Mouse (Mus musculus) heart, embryonic 14.5 days (tissue): Measurements from ENCODE around the gene Nme1. TPM values are rescaled to one million over a fixed set of nuclear protein-coding genes. Genes with fewer than 3 reads are reported as not detected.
A peak's percentile ranks its signal among the peaks of the same experiment; 100 is the strongest.

Source experiments
- ATAC-seq: fragments of 200-750 bp; cut with Nextera tagmentation; 2 replicates; pipeline ENCODE4 v1.8.0; 2017; ENCODE audit warnings: low read depth, moderate TSS enrichment; ENCODE audit not compliant: insufficient number of reproducible peaks, insufficient read depth, low FRiP score
- H3K27ac ChIP-seq, 2 experiments: fragments of 200-500 bp in 1 of 2; fragments of 300-500 bp in 1 of 2; sonication (generic) in 1 of 2; replicated peaks in 1 of 2; 2 replicates each; pipeline ENCODE4 v1.5.1; 2012 to 2014; ENCODE audit warnings: low read depth in 2 of 2, low read length in 2 of 2, control low read depth in 1 of 2, mild to moderate bottlenecking in 1 of 2, mixed read lengths in 1 of 2; ENCODE audit not compliant: control insufficient read depth in 1 of 2, insufficient read depth in 1 of 2
- H3K27me3 ChIP-seq: fragments of 300-500 bp; sonication (generic); 2 replicates; pipeline ENCODE4 v1.6.1; 2014; ENCODE audit warnings: mild to moderate bottlenecking, low read length, control low read depth; ENCODE audit not compliant: control insufficient read depth, insufficient read depth
- H3K36me3 ChIP-seq: fragments of 300-500 bp; sonication (generic); 2 replicates; pipeline ENCODE4 v1.6.1; 2014; ENCODE audit warnings: mild to moderate bottlenecking, control low read depth, low read length, mixed read lengths; ENCODE audit not compliant: control insufficient read depth, insufficient read depth
- H3K4me1 ChIP-seq, 2 experiments: fragments of 200-500 bp in 1 of 2; fragments of 300-500 bp in 1 of 2; sonication (generic) in 1 of 2; 2 replicates each; pipeline ENCODE4 v1.6.1; 2012 to 2014; ENCODE audit warnings: low read length in 2 of 2, control low read depth in 1 of 2, mixed read lengths in 1 of 2; ENCODE audit not compliant: control insufficient read depth in 2 of 2, insufficient read depth in 2 of 2
- H3K4me2 ChIP-seq: fragments of 300-500 bp; sonication (generic); 2 replicates; pipeline ENCODE4 v1.6.1; 2014; ENCODE audit warnings: mild to moderate bottlenecking, low read length
- H3K4me3 ChIP-seq, 2 experiments: fragments of 200-500 bp in 1 of 2; fragments of 300-500 bp in 1 of 2; sonication (generic) in 1 of 2; 2 replicates each; pipeline ENCODE4 v1.5.1; 2012 to 2014; ENCODE audit warnings: low read length in 2 of 2, mild to moderate bottlenecking in 2 of 2, control low read depth in 1 of 2, low read depth in 1 of 2, moderate library complexity in 1 of 2; ENCODE audit not compliant: control insufficient read depth in 1 of 2, insufficient read depth in 1 of 2
- H3K9ac ChIP-seq: fragments of 300-500 bp; sonication (generic); 2 replicates; pipeline ENCODE4 v1.6.1; 2014; ENCODE audit warnings: mild to moderate bottlenecking, low read length
- H3K9me3 ChIP-seq: fragments of 300-500 bp; sonication (generic); 2 replicates; pipeline ENCODE4 v1.6.1; 2016; ENCODE audit warnings: low read length, control low read depth; ENCODE audit not compliant: control insufficient read depth
- WGBS: fragments of 180-500 bp; shearing (Covaris S2); extraction: QIAGEN DNeasy Blood & Tissue Kit; methylation state at CpG from one replicate; pipeline ENCODE4 v1.1.7; 2014; 5-methylcytosine and 5-hydroxymethylcytosine counted together
- polyA plus RNA-seq: library from polyadenylated mRNA; unstranded; fragments of >200 nt; fragmentation: Nextera tagmentation; extraction: Ambion mirVana; gene quantifications from 2 replicates; pipeline ENCODE4 v1.2.1, GENCODE M21; 2014

Gene Nme1
- polyA plus RNA-seq, 1 experiment from 2014 or later: 93.3 TPM

DNA sequence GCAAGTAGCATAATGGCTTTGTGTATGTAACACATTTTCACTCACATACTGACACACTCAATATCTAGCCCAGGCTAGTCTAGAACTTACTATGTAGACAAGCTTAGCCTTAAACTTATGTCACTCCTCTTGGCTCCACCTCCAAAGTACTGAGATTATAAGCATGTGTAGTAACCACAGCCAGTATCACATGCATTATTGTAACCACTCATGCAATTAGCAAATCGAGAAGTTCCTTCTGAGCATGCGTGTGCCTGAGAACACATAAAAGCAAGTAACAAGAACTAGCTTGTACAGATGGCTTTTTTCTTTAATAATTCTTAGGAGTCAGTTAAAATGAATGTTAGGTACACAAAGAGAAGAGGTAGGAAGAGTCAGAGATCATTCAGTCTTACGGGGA is 16.3 kb upstream of the Nme1 start:
- H3K36me3 ChIP-seq: no peaks in the 10 kb centered on the region
- no peak overlapping the region for H3K9ac ChIP-seq
- peaks cover 19% of the 10 kb centered on the region in 2 experiments for H3K4me1 ChIP-seq
- H3K27ac ChIP-seq: no peak overlapping the region
- no peak for ATAC-seq
- no peaks in the 10 kb centered on the region for H3K27me3 ChIP-seq
- H3K9me3 ChIP-seq: no peaks in the 10 kb centered on the region
- no peak overlapping the region for H3K4me3 ChIP-seq
- no peak overlapping the region for H3K4me2 ChIP-seq
- 89% methylated on average over 3 of the region's 3 CpGs for WGBS

DNA sequence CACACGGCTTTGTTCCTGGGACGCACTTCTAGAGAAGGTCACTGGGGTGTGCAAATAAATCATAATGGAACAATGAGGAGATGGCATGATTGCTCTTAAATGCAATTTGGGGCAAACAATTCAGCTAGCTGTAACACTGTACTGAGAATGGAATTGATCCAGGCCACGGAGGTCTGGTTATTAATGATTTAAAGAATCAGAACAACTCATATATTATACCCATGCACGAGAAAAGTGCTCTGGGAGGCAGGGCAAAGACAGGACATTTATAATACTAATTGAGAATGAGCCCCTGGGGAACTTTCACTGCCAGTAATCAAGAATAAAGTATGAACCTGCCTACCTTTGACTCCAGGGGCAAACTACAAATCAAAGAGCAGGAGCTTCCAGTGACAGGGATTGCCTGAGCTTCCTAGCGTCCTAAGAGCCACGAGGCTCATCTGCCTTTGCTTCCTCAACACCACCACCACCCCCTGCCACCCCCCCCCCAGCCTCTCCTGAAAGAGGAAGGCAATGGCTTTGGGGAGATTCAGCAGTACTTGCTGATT is 11.3 kb upstream of the Nme1 start:
- no peaks in the 10 kb centered on the region for H3K4me1 ChIP-seq
- no peaks in the 10 kb centered on the region for H3K9me3 ChIP-seq
- no peak overlapping the region for H3K4me3 ChIP-seq
- H3K27me3 ChIP-seq: no peaks in the 10 kb centered on the region
- H3K4me2 ChIP-seq: no peak overlapping the region
- no peak overlapping the region for H3K27ac ChIP-seq
- no peaks in the 10 kb centered on the region for H3K36me3 ChIP-seq
- 65% methylated on average over 6 of the region's 6 CpGs for WGBS
- no peak for ATAC-seq
- H3K9ac ChIP-seq: no peak overlapping the region

DNA sequence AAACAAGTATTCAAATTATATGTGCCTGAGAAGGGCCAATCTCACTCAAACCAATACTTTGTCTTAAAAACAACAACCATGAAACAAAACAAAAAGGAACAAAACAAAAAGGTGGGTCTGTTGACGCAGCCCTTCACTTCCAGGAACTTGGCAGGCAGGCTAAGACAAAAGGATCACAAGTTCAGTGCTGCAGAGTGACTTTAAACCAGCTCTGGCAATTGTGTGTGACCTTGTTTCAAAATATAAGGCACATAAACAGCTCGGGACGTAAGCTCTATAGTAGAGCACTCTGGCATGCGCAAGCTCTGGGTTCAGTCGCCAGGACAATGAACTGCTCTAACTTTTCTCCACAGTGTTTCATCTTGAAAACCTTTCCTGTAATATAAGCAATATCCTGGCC is 4.6 kb upstream of the Nme1 start:
- no peak for ATAC-seq
- no peak overlapping the region for H3K9ac ChIP-seq
- no peak overlapping the region for H3K4me3 ChIP-seq
- no peak overlapping the region for H3K27ac ChIP-seq
- H3K4me2 ChIP-seq: no peak overlapping the region
- H3K36me3 ChIP-seq: no peaks in the 10 kb centered on the region
- no peaks in the 10 kb centered on the region for H3K27me3 ChIP-seq
- WGBS: 83% methylated on average over 5 of the region's 5 CpGs
- H3K4me1 ChIP-seq: 0 out of 4 replicates have a peak, but pooled peaks cover 0 to 3% of the 10 kb centered on the region in 2 experiments
- H3K9me3 ChIP-seq: no peaks in the 10 kb centered on the region

DNA sequence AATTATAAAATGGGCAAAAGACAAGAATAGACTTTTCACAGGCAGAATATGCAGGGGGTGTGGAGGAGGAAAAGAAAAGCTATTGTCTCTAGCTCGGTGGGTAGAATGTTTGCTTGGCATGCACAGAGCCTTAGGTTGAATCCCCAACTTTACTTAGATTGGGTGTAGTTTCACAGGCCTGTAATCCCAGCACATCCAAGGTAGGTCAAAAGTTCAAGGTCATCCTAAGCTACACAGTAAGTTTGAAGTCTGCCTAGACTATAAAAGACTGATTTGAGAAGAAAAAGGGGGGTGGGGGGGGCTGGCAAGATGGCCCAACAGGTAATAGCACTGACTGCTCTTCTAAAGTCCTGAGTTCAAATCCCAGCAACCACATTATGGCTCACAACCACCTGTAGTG is 1.5 kb upstream of the Nme1 start:
- no peak overlapping the region for H3K27ac ChIP-seq
- H3K4me3 ChIP-seq: no peak overlapping the region
- no peak for ATAC-seq
- H3K27me3 ChIP-seq: no peaks in the 10 kb centered on the region
- no peaks in the 10 kb centered on the region for H3K9me3 ChIP-seq
- WGBS: 50% methylated on average over 1 of the region's 1 CpGs
- H3K4me1 ChIP-seq: peaks cover 3 to 6% of the 10 kb centered on the region in 2 experiments; a peak in 2 of 4 replicates
- H3K9ac ChIP-seq: no peak overlapping the region
- H3K4me2 ChIP-seq: no peak overlapping the region
- H3K36me3 ChIP-seq: peaks cover 14% of the 10 kb centered on the region

DNA sequence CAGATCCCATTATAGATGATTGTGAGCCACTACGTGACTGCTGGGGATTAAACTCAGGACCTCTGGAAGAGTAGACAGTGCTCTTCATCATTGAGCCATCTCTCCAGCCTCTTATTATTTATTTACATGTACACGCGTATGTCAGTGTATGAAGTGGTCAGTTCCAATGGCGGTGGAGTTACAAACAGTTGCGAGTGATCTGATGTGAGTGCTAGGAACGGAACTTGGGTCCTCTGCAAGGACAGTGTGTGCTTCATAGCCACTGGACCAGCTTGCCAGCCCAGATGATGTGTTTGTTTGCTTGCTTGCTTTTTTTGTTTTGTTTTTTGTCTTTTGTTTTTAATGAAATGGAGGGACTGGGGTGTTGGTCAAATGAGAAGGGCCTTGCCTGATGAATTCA is 850 bp upstream of the Nme1 start:
- ATAC-seq: no peak
- peaks cover 20% of the 10 kb centered on the region for H3K36me3 ChIP-seq
- WGBS: 94% methylated on average over 6 of the region's 6 CpGs
- H3K4me3 ChIP-seq: no peak overlapping the region
- H3K9me3 ChIP-seq: no peaks in the 10 kb centered on the region
- H3K27me3 ChIP-seq: no peaks in the 10 kb centered on the region
- H3K9ac ChIP-seq: no peak overlapping the region
- H3K4me2 ChIP-seq: peak overlapping the region; percentile 62; the same call in 1 of the 2 replicates
- H3K27ac ChIP-seq: no peak overlapping the region
- peaks cover 3 to 6% of the 10 kb centered on the region in 2 experiments; a peak in 2 of 4 replicates for H3K4me1 ChIP-seq

DNA sequence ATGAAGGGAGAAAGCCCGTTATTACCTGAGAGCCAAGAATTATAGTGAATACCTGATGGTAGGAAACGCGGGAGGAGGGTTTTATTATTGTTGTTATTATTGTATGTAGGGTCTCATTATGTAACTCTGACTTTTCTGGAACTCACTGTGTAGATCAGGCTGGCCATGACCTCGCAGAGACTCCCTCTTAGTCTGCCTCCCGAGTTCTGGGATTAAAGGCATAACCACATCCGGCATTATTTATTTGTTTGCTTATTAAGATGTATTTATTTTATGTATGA is 467 bp upstream of the Nme1 start:
- Histone ChIP-seq H3K9me3 (no peaks in the 10 kb centered on the region), H3K4me1 (peaks cover 3 to 6% of the 10 kb centered on the region in 2 experiments; a peak in 2 of 4 replicates), H3K27me3 (no peaks in the 10 kb centered on the region), H3K27ac (peak overlapping the region in 1 of 2 experiments; percentile 70; a peak in 2 of 4 replicates), H3K36me3 (peaks cover 24% of the 10 kb centered on the region), H3K4me2 (peak overlapping the region; percentile 62), H3K4me3 (peak overlapping the region in 1 of 2 experiments; percentile 76; a peak in 2 of 4 replicates), H3K9ac (peak overlapping the region; percentile 70)
- 37% methylated on average over 6 of the region's 6 CpGs for WGBS
- ATAC-seq: no peak

DNA sequence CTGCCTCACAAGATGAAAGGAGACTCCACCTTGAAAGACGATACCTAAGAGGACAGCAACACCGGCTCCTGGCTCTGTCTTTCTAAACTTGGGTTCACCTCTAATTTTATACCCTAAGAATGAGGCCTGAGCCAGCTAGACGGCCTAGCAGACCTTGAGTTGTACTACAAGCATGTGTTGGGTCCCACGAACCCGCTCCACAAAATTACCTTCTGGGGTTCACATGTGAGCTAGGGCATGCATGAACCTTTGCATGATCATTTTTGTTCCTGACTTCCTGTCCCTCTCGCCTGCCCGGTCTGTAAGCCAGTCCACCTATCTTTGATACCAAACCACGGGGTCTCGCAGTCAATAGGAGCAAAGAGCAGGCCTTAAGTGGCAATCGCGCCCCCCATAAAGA is 940 bp downstream of the Nme1 start:
- H3K36me3 ChIP-seq: peaks cover 36% of the 10 kb centered on the region
- H3K9ac ChIP-seq: peak overlapping the region; percentile 84
- ATAC-seq: no peak
- H3K4me2 ChIP-seq: peak overlapping the region; percentile 87
- 3% methylated on average over 11 of the region's 11 CpGs for WGBS
- no peaks in the 10 kb centered on the region for H3K9me3 ChIP-seq
- peak overlapping the region; percentile 76 to 88 for H3K4me3 ChIP-seq
- peaks cover 3 to 6% of the 10 kb centered on the region in 2 experiments; a peak in 2 of 4 replicates for H3K4me1 ChIP-seq
- peak overlapping the region; percentile 72 to 85 for H3K27ac ChIP-seq
- no peaks in the 10 kb centered on the region for H3K27me3 ChIP-seq

DNA sequence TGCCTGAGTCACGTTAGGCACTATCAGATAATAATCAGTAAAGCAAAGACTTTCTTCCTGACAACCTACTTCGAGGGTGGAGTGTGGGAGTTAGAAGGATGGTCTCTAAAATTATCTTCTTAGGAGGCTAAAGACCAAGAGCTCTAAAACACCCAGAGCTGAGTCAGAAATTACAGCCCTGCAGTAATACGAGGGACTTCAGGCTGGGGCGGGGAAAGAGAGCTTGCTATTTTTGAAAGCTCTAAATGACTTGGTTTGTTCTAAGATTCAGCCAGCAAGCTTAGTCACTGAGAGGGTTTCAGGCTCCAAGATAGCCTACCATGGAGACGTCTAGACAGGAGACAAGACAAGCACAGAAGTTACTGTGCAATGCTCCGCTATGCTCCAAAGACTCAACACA is 2.9 kb downstream of the Nme1 start:
- Histone ChIP-seq H3K4me1 (peaks cover 3 to 6% of the 10 kb centered on the region in 2 experiments; a peak in 2 of 4 replicates), H3K4me2 (no peak overlapping the region), H3K27me3 (no peaks in the 10 kb centered on the region), H3K9ac (no peak overlapping the region), H3K27ac (no peak overlapping the region), H3K36me3 (peaks cover 54% of the 10 kb centered on the region), H3K4me3 (no peak overlapping the region), H3K9me3 (no peaks in the 10 kb centered on the region)
- 90% methylated on average over 6 of the region's 6 CpGs for WGBS
- ATAC-seq: no peak
